Mouse (Mus musculus) C2C12 (cell line): Measurements from ENCODE around the gene P2rx4. TPM values are rescaled to one million over a fixed set of nuclear protein-coding genes. Genes with fewer than 3 reads are reported as not detected.

Experiments used
- H3K27me3 ChIP-seq: one replicate; pipeline ENCODE4 v1.6.1; 2011; ENCODE audit not compliant: control insufficient read depth, insufficient read depth, insufficient read length
- H3K36me3 ChIP-seq: one replicate; pipeline ENCODE4 v1.6.1; 2011; ENCODE audit not compliant: control insufficient read depth, insufficient read depth
- H3K4me3 ChIP-seq: one replicate; pipeline ENCODE4 v1.5.1; 2011; ENCODE audit warnings: mild to moderate bottlenecking, control low read depth; ENCODE audit not compliant: poor library complexity, insufficient read depth, severe bottlenecking
- H3K79me2 ChIP-seq: one replicate; pipeline ENCODE4 v1.6.1; 2011; ENCODE audit not compliant: control insufficient read depth, insufficient read depth
- H3K79me3 ChIP-seq: one replicate; pipeline ENCODE4 v1.6.1; 2011; ENCODE audit warnings: low read depth, control low read depth
- H3ac ChIP-seq: one replicate; pipeline ENCODE3; 2011; ENCODE audit warnings: low read depth; ENCODE audit not compliant: control insufficient read depth, insufficient read length
- CEBPB ChIP-seq: IDR thresholded peaks from one replicate; pipeline ENCODE4 v1.6.1; 2011; ENCODE audit warnings: low read depth, mild to moderate bottlenecking, control low read depth, moderate library complexity
- CTCF ChIP-seq: IDR thresholded peaks from one replicate; pipeline ENCODE4 v1.5.1; 2011; ENCODE audit not compliant: control insufficient read depth, insufficient read depth, insufficient read length
- FOSL1 ChIP-seq: IDR thresholded peaks from one replicate; pipeline ENCODE4 v1.8.0; 2011; ENCODE audit warnings: mild to moderate bottlenecking, low read length; ENCODE audit not compliant: poor library complexity, insufficient read depth, severe bottlenecking
- MAX ChIP-seq: IDR thresholded peaks from one replicate; pipeline ENCODE4 v1.6.1; 2011; ENCODE audit warnings: mild to moderate bottlenecking, control low read depth
- MYOD1 ChIP-seq: IDR thresholded peaks from one replicate; pipeline ENCODE4 v1.6.1; 2011; ENCODE audit warnings: low read depth; ENCODE audit not compliant: control insufficient read depth, insufficient read length
- MYOG ChIP-seq: IDR thresholded peaks from one replicate; pipeline ENCODE4 v1.6.1; 2011; ENCODE audit not compliant: control insufficient read depth, insufficient read length; ENCODE audit errors: extremely low read depth
- USF1 ChIP-seq: IDR thresholded peaks from one replicate; pipeline ENCODE4 v1.6.1; 2011; ENCODE audit warnings: low read depth, mild to moderate bottlenecking, control low read depth, moderate library complexity
- polyA plus RNA-seq: library from polyadenylated mRNA; unstranded; fragments of >200 nt; fragmentation: generic; extraction: Trizol; gene quantifications from one replicate; pipeline ENCODE4 v1.2.1, GENCODE M21; 2012; ENCODE audit warnings: missing spikeins

Gene P2rx4
- polyA plus RNA-seq, 1 experiment: 11.0 TPM

DNA sequence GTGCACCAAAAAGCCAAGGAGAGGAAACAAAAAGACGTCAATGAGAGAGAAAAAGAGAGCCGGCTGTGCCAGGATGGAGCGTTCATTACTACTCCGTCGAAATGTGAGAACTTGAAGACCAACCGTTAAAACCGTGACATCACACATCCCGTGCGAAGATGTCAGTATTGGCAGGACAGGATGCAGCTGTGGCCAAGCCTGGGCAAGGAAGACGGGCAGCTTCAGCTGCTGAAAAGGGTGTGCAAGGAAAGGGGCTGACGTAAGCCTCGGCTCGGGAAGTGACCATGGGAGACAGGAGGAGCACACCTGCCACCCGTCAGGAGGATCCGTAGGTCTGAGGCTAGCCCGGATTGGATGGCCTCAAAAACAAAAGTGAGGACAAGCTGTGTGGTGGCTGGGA is 47.1 kb downstream of the P2rx4 start:
- no peak for TF ChIP-seq CEBPB
- TF ChIP-seq MYOD1: no peak
- TF ChIP-seq MAX: no peak
- no peak for TF ChIP-seq USF1
- no peak for TF ChIP-seq CTCF
- H3ac ChIP-seq: no peak overlapping the region
- H3K27me3 ChIP-seq: no peaks in the 10 kb centered on the region
- H3K4me3 ChIP-seq: no peak overlapping the region
- no peaks in the 10 kb centered on the region for H3K79me2 ChIP-seq
- H3K36me3 ChIP-seq: peaks cover 46% of the 10 kb centered on the region
- no peaks in the 10 kb centered on the region for H3K79me3 ChIP-seq

DNA sequence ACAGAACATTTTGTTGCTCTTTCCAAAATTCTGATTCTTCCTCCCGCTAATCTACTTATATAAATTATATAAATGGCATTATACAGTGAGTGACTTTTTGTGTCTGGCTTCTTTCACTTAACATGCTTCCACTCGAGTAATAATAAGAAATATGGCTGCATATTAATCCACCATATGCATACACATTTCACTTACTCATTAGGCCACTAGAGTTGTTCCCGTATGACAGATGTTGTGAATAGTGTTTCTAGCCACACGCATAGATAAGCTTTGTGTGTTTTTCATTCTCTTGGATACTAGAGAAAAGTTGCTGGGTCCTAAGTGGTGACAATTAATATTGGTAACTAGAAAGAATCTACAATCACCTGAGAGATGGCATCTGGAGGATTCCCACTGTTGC is 48.3 kb downstream of the P2rx4 start:
- Histone ChIP-seq H3K36me3 (peaks cover 52% of the 10 kb centered on the region), H3K79me2 (no peaks in the 10 kb centered on the region), H3ac (no peak overlapping the region), H3K79me3 (no peaks in the 10 kb centered on the region), H3K4me3 (no peak overlapping the region), H3K27me3 (no peaks in the 10 kb centered on the region)
- TF ChIP-seq MYOG (no peak), USF1 (no peak), CTCF (no peak), CEBPB (no peak), FOSL1 (no peak), MAX (no peak), MYOD1 (no peak)

DNA sequence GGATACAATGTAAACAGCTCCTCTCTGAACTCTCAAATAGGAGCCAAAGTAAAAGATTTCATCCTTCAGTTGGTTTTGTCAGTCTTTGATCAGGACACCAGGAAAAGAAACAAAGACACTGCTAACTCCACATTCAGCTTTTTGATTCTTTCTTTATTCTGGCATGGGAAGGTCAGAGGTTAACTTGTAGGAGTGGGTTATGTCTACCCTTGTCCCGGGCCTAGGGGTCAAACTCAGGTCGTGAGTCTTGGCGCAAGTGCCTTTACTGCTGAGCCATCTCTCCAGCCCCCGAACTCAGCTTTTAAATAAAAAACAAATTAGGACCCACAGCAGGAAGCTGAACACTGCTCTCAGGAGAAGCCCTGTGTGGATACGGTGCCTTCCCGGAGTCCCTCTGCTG is 48.8 kb downstream of the P2rx4 start:
- Histone ChIP-seq H3ac (no peak overlapping the region), H3K4me3 (no peak overlapping the region), H3K27me3 (no peaks in the 10 kb centered on the region), H3K36me3 (peaks cover 50% of the 10 kb centered on the region), H3K79me2 (no peaks in the 10 kb centered on the region), H3K79me3 (no peaks in the 10 kb centered on the region)
- TF ChIP-seq CEBPB (no peak), FOSL1 (no peak), USF1 (no peak), MAX (no peak), MYOG (no peak), CTCF (no peak), MYOD1 (no peak)

DNA sequence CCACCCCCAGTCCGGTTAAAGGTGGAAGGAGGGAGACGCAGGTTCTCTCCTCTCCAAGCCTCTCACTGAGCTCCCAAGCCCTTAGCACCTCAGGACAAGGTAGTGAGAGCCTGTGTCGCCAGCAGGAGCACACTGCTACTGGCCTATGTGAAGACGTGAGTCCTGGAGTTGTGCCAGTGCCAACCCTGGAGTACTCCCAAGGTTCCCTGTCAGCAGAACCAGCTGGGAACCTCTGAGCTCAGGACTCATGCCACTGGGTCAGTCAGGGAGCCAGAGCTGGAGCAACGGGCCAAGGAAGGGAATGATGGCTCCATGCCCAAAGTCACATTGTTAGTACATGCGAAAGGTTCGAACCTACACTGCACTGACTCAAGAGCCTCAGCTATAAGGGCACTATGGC is 49.3 kb downstream of the P2rx4 start:
- H3K79me2 ChIP-seq: no peaks in the 10 kb centered on the region
- peaks cover 47% of the 10 kb centered on the region for H3K36me3 ChIP-seq
- no peaks in the 10 kb centered on the region for H3K27me3 ChIP-seq
- TF ChIP-seq MYOG: no peak
- TF ChIP-seq CTCF: no peak
- no peak for TF ChIP-seq MAX
- TF ChIP-seq CEBPB: no peak
- TF ChIP-seq MYOD1: no peak
- no peaks in the 10 kb centered on the region for H3K79me3 ChIP-seq
- H3K4me3 ChIP-seq: no peak overlapping the region
- no peak overlapping the region for H3ac ChIP-seq

DNA sequence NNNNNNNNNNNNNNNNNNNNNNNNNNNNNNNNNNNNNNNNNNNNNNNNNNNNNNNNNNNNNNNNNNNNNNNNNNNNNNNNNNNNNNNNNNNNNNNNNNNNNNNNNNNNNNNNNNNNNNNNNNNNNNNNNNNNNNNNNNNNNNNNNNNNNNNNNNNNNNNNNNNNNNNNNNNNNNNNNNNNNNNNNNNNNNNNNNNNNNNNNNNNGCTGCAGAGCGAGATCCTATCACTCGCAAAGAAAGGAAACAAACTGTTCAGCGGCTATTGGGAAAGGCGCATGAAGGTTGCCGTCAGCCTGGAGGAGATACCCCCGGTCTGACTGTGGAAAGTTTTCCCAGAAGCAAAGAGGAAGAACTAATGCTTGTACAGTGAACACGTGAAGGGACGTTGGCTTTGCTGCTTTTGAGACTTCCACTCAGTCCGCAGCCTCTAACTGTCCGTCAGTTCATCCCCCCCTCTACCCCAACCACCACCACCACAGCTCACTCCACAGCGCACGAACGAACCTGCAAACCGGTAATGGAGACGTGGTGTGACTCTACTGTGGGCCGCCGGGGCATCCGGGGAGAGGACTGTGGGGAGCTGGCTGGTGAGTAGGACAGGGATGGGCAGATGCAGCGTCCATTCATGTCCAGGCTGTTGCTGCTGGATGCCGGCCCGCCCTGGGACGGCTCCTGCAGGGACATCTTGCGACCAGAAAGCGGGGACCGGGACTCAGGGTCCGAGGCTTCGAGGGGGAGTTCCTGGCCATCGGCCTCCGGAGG is 56.1 kb downstream of the P2rx4 start:
- Histone ChIP-seq H3ac (no peak overlapping the region), H3K36me3 (peaks cover 30% of the 10 kb centered on the region), H3K27me3 (no peaks in the 10 kb centered on the region), H3K79me2 (peaks cover 37% of the 10 kb centered on the region), H3K79me3 (peaks cover 6% of the 10 kb centered on the region), H3K4me3 (no peak overlapping the region)
- TF ChIP-seq MAX (no peak), MYOD1 (no peak), FOSL1 (no peak), CEBPB (no peak), MYOG (no peak), CTCF (no peak), USF1 (no peak)

DNA sequence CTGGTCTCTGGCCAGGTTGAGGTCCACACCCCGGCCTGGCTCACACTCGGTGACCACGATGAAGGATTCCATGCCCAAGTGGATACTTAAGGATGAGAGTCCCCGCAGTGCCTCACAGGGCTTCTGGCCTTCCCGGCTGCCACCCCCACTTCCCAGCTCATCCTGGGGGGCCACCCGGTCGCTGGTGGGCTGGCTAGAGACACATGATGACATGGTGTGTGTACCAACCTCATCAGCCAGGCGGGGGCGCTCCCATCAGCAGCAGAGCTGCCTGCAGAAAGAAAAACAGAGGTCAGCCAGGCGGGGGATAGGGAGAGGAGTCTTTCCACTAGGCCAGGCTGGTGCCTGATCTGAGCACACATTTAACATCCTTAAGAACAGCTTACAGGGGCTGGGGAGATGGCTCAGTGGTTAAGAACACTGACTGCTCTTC is 56.7 kb downstream of the P2rx4 start:
- H3K27me3 ChIP-seq: no peaks in the 10 kb centered on the region
- H3K79me3 ChIP-seq: peaks cover 8% of the 10 kb centered on the region
- H3ac ChIP-seq: no peak overlapping the region
- TF ChIP-seq FOSL1 (no peak), MAX (no peak), USF1 (no peak), CTCF (no peak), CEBPB (no peak), MYOD1 (no peak), MYOG (no peak)
- no peak overlapping the region for H3K4me3 ChIP-seq
- H3K36me3 ChIP-seq: peaks cover 27% of the 10 kb centered on the region
- peaks cover 43% of the 10 kb centered on the region for H3K79me2 ChIP-seq
